Mouse (Mus musculus): ENCODE measurements around the gene St6galnac3. TPM values are rescaled to one million over a fixed set of nuclear protein-coding genes. Genes with fewer than 3 reads are reported as not detected.

Gene St6galnac3
- polyA plus RNA-seq, 1 experiment: not detected

GRCm38 (mm10) chr3:153364366-153364765, 360.6 kb downstream of the St6galnac3 start:
- H3K27ac ChIP-seq (ENCODE audit: insufficient read depth, low read depth, low read length): no peak overlapping the region
- TF ChIP-seq POLR2A (IDR thresholded peaks at IDR 0.05; ENCODE audit: borderline replicate concordance, low read depth, low read length) (no peak), CTCF (IDR thresholded peaks at IDR 0.05; ENCODE audit: low read depth, low read length) (no peak)
- no peaks in the 10 kb centered on the region for H3K4me1 ChIP-seq (ENCODE audit: control insufficient read depth, insufficient read depth, low read length)
- no peak overlapping the region for H3K4me3 ChIP-seq (ENCODE audit: insufficient read depth, low read length)

GRCm38 (mm10) chr3:153359966-153360365, 365.0 kb downstream of the St6galnac3 start:
- Histone ChIP-seq H3K4me3 (ENCODE audit: insufficient read depth, low read length) (no peak overlapping the region), H3K27ac (ENCODE audit: insufficient read depth, low read depth, low read length) (no peak overlapping the region), H3K4me1 (ENCODE audit: control insufficient read depth, insufficient read depth, low read length) (no peaks in the 10 kb centered on the region)
- no peak for TF ChIP-seq POLR2A (IDR thresholded peaks at IDR 0.05; ENCODE audit: borderline replicate concordance, low read depth, low read length)
- no peak for TF ChIP-seq CTCF (IDR thresholded peaks at IDR 0.05; ENCODE audit: low read depth, low read length)

DNA sequence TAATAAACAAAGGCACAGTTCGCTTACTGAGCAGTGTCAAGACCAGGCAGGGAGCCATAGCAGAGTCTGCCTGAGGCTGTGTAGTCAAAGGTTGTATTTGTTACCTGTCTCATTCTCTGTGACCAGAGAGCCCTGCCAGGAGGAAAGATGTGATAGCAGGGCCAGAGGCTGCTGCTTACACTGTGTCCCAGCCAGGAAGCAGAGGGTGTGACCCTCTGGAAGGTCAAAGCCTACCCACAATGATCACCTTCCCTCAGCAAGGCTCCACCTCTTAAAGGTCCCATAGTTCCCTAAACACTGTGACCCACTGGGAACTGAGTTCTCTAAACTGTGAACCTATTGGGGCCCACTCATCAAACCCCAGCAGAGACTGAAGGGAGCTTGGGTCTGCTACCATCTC, 368.9 kb downstream of the St6galnac3 start:
- H3K27ac ChIP-seq (ENCODE audit: insufficient read depth, low read depth, low read length): no peak overlapping the region
- no peak overlapping the region for H3K4me3 ChIP-seq (ENCODE audit: insufficient read depth, low read length)
- no peak for TF ChIP-seq POLR2A (IDR thresholded peaks at IDR 0.05; ENCODE audit: borderline replicate concordance, low read depth, low read length)
- no peak for TF ChIP-seq CTCF (IDR thresholded peaks at IDR 0.05; ENCODE audit: low read depth, low read length)
- H3K4me1 ChIP-seq (ENCODE audit: control insufficient read depth, insufficient read depth, low read length): no peaks in the 10 kb centered on the region

GRCm38 (mm10) chr3:153354988-153355297, 370.0 kb downstream of the St6galnac3 start:
- H3K4me3 ChIP-seq (ENCODE audit: insufficient read depth, low read length): no peak overlapping the region
- no peak overlapping the region for H3K27ac ChIP-seq (ENCODE audit: insufficient read depth, low read depth, low read length)
- no peak for TF ChIP-seq CTCF (IDR thresholded peaks at IDR 0.05; ENCODE audit: low read depth, low read length)
- TF ChIP-seq POLR2A (IDR thresholded peaks at IDR 0.05; ENCODE audit: borderline replicate concordance, low read depth, low read length): no peak
- no peaks in the 10 kb centered on the region for H3K4me1 ChIP-seq (ENCODE audit: control insufficient read depth, insufficient read depth, low read length)

DNA sequence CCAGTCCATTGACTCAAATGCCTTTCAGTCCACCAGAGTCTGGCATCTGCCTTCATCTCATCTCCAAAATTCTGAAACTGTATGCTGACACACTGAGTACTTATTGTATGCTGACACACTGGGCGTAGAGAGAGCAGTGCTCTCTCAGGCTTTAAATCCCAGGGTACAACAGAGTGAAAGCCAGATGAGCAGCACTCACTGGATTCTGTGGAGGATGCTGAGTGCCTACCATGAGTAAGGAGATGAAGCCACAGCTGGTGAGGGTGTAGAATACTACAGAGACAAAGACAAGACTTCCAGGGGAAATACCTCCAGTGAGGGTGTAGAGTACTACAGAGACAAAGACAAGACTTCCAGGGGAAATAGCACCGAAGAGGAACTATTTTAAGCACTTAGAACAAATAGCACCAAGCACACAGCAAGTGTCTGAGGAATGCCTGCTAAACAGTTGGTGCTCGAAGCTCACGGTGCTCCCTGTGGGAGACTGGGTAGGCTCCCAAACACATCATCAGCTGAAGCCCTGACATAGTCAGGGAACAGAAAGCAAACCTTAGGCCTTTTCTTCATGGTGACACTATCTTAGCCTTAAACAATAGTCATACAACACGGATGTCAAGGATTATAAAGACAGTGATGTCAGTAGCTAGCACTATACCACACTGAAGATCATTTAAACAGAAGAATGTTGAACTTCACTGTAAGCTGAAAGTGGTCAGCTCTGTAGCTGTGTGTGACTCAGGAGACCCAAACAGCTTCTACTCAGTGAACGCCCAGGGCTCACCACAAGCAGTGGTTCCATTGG, 370.6 kb downstream of the St6galnac3 start:
- Histone ChIP-seq H3K4me1 (ENCODE audit: control insufficient read depth, insufficient read depth, low read length) (no peaks in the 10 kb centered on the region), H3K27ac (ENCODE audit: insufficient read depth, low read depth, low read length) (no peak overlapping the region), H3K4me3 (ENCODE audit: insufficient read depth, low read length) (no peak overlapping the region)
- TF ChIP-seq POLR2A (IDR thresholded peaks at IDR 0.05; ENCODE audit: borderline replicate concordance, low read depth, low read length) (no peak), CTCF (IDR thresholded peaks at IDR 0.05; ENCODE audit: low read depth, low read length) (no peak)

DNA sequence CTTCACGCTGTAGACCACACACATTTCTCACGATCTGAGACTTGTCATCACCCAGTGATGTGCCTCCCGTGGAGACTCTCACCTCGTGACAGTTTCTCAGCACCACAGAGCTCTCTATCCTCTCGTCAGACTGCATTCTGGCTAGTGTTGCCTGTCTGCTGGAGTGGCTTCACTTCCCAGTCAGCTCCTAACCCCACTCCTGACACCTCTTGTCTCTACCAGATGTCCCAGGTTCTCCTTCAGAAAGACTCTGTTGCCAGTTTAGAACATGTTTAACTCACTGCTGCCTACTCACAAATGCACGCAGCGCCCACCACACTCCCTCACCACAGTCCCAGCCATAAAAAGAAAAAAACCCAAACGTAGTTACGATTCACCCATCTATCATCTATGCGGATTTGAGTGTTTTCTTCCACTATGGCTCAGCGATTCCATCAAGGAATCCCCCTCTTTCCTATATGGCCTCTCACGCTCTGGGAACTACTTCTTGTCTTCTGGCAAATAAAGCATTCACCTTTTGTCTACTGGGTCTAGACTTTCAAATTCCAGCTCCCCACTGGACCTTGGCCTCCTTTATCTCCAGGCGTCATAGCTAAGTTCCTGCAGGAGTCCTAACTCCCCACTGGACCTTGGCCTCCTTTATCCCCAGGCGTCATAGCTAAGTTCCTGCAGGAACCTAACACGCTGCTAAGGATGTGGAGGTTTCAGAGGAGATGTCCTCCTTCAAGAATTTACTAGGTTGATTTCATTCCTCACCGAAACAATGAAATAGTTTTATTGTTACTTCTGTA, 371.5 kb downstream of the St6galnac3 start:
- no peaks in the 10 kb centered on the region for H3K4me1 ChIP-seq (ENCODE audit: control insufficient read depth, insufficient read depth, low read length)
- no peak overlapping the region for H3K4me3 ChIP-seq (ENCODE audit: insufficient read depth, low read length)
- no peak for TF ChIP-seq CTCF (IDR thresholded peaks at IDR 0.05; ENCODE audit: low read depth, low read length)
- no peak for TF ChIP-seq POLR2A (IDR thresholded peaks at IDR 0.05; ENCODE audit: borderline replicate concordance, low read depth, low read length)
- no peak overlapping the region for H3K27ac ChIP-seq (ENCODE audit: insufficient read depth, low read depth, low read length)

DNA sequence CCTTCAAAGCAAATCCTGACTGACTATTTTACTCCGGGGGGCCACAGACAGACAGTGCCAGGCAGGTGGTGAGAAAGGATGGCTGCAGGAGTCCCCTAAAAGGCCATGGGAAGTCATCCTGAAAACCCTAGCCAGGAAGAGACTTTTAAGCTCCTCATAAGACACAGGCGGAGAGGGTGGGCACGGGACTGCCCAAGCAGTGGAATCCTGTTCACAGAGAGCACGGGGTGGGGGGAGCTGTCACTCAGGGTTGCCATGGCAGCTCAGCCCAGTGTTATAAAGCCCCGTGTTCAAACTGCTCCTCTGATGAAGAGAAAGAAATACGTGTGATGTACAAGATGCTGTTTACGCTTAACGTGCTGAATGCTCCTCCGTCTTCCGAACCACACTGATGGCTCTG, 375.0 kb downstream of the St6galnac3 start:
- no peak overlapping the region for H3K4me3 ChIP-seq (ENCODE audit: insufficient read depth, low read length)
- TF ChIP-seq POLR2A (IDR thresholded peaks at IDR 0.05; ENCODE audit: borderline replicate concordance, low read depth, low read length) (no peak), CTCF (IDR thresholded peaks at IDR 0.05; ENCODE audit: low read depth, low read length) (no peak)

GRCm38 (mm10) chr3:153348797-153349465, 376.0 kb downstream of the St6galnac3 start:
- H3K27ac ChIP-seq (ENCODE audit: insufficient read depth, low read depth, low read length): no peak overlapping the region
- TF ChIP-seq POLR2A (IDR thresholded peaks at IDR 0.05; ENCODE audit: borderline replicate concordance, low read depth, low read length) (no peak), CTCF (IDR thresholded peaks at IDR 0.05; ENCODE audit: low read depth, low read length) (no peak)
- no peak overlapping the region for H3K4me3 ChIP-seq (ENCODE audit: insufficient read depth, low read length)
- no peaks in the 10 kb centered on the region for H3K4me1 ChIP-seq (ENCODE audit: control insufficient read depth, insufficient read depth, low read length)

More for the DNA sequence above, 375.0 kb downstream of the St6galnac3 start:
- no peak overlapping the region for H3K27ac ChIP-seq (ENCODE audit: insufficient read depth, low read depth, low read length)
- no peaks in the 10 kb centered on the region for H3K4me1 ChIP-seq (ENCODE audit: control insufficient read depth, insufficient read depth, low read length)

DNA sequence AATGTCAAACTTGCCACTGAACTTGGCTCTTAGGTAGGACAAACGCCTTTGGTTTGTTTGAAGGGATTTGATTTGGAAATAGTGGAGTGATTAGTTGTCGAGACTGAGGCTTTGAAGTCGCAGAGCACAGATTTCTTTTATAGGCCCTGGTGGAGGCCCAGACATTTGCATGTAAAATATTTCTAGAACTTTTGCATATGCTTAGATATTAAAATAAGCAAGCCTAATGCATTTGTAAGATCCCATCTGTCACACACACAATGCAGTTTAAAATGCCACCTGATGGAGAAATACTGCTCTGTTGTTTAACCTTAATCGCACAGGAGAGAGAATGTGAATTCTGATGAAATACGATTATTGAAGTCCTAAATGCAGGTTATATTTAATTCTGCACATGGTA, 380.0 kb downstream of the St6galnac3 start:
- H3K27ac ChIP-seq (ENCODE audit: insufficient read depth, low read depth, low read length): no peak overlapping the region
- H3K4me3 ChIP-seq (ENCODE audit: insufficient read depth, low read length): no peak overlapping the region
- no peaks in the 10 kb centered on the region for H3K4me1 ChIP-seq (ENCODE audit: control insufficient read depth, insufficient read depth, low read length)
- TF ChIP-seq POLR2A (IDR thresholded peaks at IDR 0.05; ENCODE audit: borderline replicate concordance, low read depth, low read length): no peak
- TF ChIP-seq CTCF (IDR thresholded peaks at IDR 0.05; ENCODE audit: low read depth, low read length): no peak
